Mouse (Mus musculus): ENCODE data around the gene Ccdc163. TPM values are rescaled to one million over a fixed set of nuclear protein-coding genes. Genes with fewer than 3 reads are reported as not detected.

The Ccdc163 gene
- polyA plus RNA-seq, 1 experiment: 30.1 TPM

- TF ChIP-seq POLR2A (IDR thresholded peaks at IDR 0.05; ENCODE audit: borderline replicate concordance, extremely low read depth, insufficient read depth, insufficient read length, poor library complexity, severe bottlenecking) (no peak), CTCF (IDR thresholded peaks at IDR 0.05; ENCODE audit: borderline replicate concordance, extremely low read depth, insufficient read depth, insufficient read length) (no peak)
- DNase-seq (ENCODE audit: low read depth): no peak
Measured at GRCm38 (mm10) chr4:116708791-116709390, 582 bp downstream of the Ccdc163 start.

- TF ChIP-seq CTCF (IDR thresholded peaks at IDR 0.05; ENCODE audit: borderline replicate concordance, extremely low read depth, insufficient read depth, insufficient read length) (no peak), POLR2A (IDR thresholded peaks at IDR 0.05; ENCODE audit: borderline replicate concordance, extremely low read depth, insufficient read depth, insufficient read length, poor library complexity, severe bottlenecking) (no peak)
- no peak for DNase-seq (ENCODE audit: low read depth)
Measured at GRCm38 (mm10) chr4:116710154-116710553, 1.8 kb downstream of the Ccdc163 start.

- no peak for TF ChIP-seq POLR2A (IDR thresholded peaks at IDR 0.05; ENCODE audit: borderline replicate concordance, extremely low read depth, insufficient read depth, insufficient read length, poor library complexity, severe bottlenecking)
- TF ChIP-seq CTCF (IDR thresholded peaks at IDR 0.05; ENCODE audit: borderline replicate concordance, extremely low read depth, insufficient read depth, insufficient read length): no peak
- no peak for DNase-seq (ENCODE audit: low read depth)
Measured at GRCm38 (mm10) chr4:116712536-116712935, 4.2 kb downstream of the Ccdc163 start.

GRCm38 (mm10) chr4:116719396-116719795, 11.1 kb downstream of the Ccdc163 start:
- peak; percentile 91 for DNase-seq (ENCODE audit: low read depth)
- TF ChIP-seq CTCF (IDR thresholded peaks at IDR 0.05; ENCODE audit: borderline replicate concordance, extremely low read depth, insufficient read depth, insufficient read length) (peak; percentile 77; the same call in 1 of the 2 replicates), POLR2A (IDR thresholded peaks at IDR 0.05; ENCODE audit: borderline replicate concordance, extremely low read depth, insufficient read depth, insufficient read length, poor library complexity, severe bottlenecking) (no peak)

GRCm38 (mm10) chr4:116720343-116721097, 12.2 kb downstream of the Ccdc163 start, which contains the start of gene Tesk2:
Gene Tesk2 (plus strand): TSS chr4:116720948.
- TF ChIP-seq POLR2A (IDR thresholded peaks at IDR 0.05; ENCODE audit: borderline replicate concordance, extremely low read depth, insufficient read depth, insufficient read length, poor library complexity, severe bottlenecking) (peak; percentile 41; the same call in 1 of the 2 replicates), CTCF (IDR thresholded peaks at IDR 0.05; ENCODE audit: borderline replicate concordance, extremely low read depth, insufficient read depth, insufficient read length) (no peak)
- peak; percentile 99 for DNase-seq (ENCODE audit: low read depth)

- TF ChIP-seq POLR2A (IDR thresholded peaks at IDR 0.05; ENCODE audit: borderline replicate concordance, extremely low read depth, insufficient read depth, insufficient read length, poor library complexity, severe bottlenecking) (no peak), CTCF (IDR thresholded peaks at IDR 0.05; ENCODE audit: borderline replicate concordance, extremely low read depth, insufficient read depth, insufficient read length) (no peak)
- DNase-seq (ENCODE audit: low read depth): no peak
Measured at GRCm38 (mm10) chr4:116721098-116721628, 12.9 kb downstream of the Ccdc163 start.

GRCm38 (mm10) chr4:116722230-116722629, 13.9 kb downstream of the Ccdc163 start:
- no peak for TF ChIP-seq POLR2A (IDR thresholded peaks at IDR 0.05; ENCODE audit: borderline replicate concordance, extremely low read depth, insufficient read depth, insufficient read length, poor library complexity, severe bottlenecking)
- no peak for TF ChIP-seq CTCF (IDR thresholded peaks at IDR 0.05; ENCODE audit: borderline replicate concordance, extremely low read depth, insufficient read depth, insufficient read length)
- no peak for DNase-seq (ENCODE audit: low read depth)

- TF ChIP-seq POLR2A (IDR thresholded peaks at IDR 0.05; ENCODE audit: borderline replicate concordance, extremely low read depth, insufficient read depth, insufficient read length, poor library complexity, severe bottlenecking) (no peak), CTCF (IDR thresholded peaks at IDR 0.05; ENCODE audit: borderline replicate concordance, extremely low read depth, insufficient read depth, insufficient read length) (no peak)
- DNase-seq (ENCODE audit: low read depth): no peak
Measured at GRCm38 (mm10) chr4:116725444-116725843, 17.1 kb downstream of the Ccdc163 start.

- no peak for DNase-seq (ENCODE audit: low read depth)
- no peak for TF ChIP-seq CTCF (IDR thresholded peaks at IDR 0.05; ENCODE audit: borderline replicate concordance, extremely low read depth, insufficient read depth, insufficient read length)
Measured at GRCm38 (mm10) chr4:116727401-116727800, 19.1 kb downstream of the Ccdc163 start.

GRCm38 (mm10) chr4:116729532-116729931, 21.2 kb downstream of the Ccdc163 start:
- DNase-seq (ENCODE audit: low read depth): no peak
- TF ChIP-seq POLR2A (IDR thresholded peaks at IDR 0.05; ENCODE audit: borderline replicate concordance, extremely low read depth, insufficient read depth, insufficient read length, poor library complexity, severe bottlenecking): no peak
- no peak for TF ChIP-seq CTCF (IDR thresholded peaks at IDR 0.05; ENCODE audit: borderline replicate concordance, extremely low read depth, insufficient read depth, insufficient read length)

GRCm38 (mm10) chr4:116731077-116731476, 22.8 kb downstream of the Ccdc163 start:
- no peak for TF ChIP-seq POLR2A (IDR thresholded peaks at IDR 0.05; ENCODE audit: borderline replicate concordance, extremely low read depth, insufficient read depth, insufficient read length, poor library complexity, severe bottlenecking)
- TF ChIP-seq CTCF (IDR thresholded peaks at IDR 0.05; ENCODE audit: borderline replicate concordance, extremely low read depth, insufficient read depth, insufficient read length): no peak
- no peak for DNase-seq (ENCODE audit: low read depth)

All from brain, embryonic 14.5 days (tissue).